Mouse (Mus musculus) WW6 (cell line): ENCODE data around the gene Galns.
A peak's percentile ranks its signal among the peaks of the same experiment; 100 is the strongest.

Experiments used
- DNase-seq: peaks from one replicate; pipeline ENCODE4 v3.0.0-alpha.2; 2013; ENCODE audit warnings: low read depth, low spot score

Gene Galns

DNA sequence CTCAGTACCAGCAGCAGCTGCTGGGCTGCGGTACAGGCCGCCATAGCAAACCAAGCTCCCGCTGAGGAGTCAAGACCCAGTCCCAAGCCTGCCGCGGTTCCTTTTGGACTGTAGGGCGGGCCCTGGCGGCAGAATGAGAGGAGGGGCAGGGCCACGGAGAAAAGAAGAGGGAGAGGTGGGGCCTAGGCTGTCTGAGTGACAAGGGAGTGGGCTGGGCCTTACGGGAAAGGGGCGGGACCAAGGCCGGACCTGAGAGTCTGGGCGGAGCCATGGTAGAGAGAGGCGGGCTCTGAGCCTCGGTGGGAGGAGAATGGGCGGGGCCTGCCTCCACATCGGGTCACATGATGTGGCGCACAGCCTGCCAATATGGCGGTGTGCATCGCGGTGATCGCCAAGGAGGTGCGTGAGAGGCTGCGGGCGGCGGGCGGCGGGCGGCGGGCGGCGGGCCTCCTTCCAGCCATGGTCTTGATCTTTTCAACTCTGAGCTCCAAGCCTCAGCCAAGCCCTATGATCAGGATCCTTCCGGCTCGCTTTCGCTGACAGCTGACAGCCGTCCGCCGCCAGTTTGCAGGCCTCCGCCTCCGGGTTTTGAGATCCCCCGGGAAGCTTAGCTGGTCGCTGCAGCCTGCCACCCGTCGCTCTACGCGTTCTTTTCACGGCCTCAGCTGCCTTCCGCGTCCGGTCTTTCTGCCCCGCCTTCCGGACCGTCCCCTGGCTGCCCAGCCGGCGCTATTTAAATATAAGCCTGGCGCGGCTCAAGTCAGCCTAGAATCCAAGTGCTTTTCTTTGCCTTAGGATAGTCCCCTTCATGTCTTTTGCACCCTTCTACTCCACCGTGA, at the start of gene Galns, which contains the start of gene Trappc2l:
Galns (minus strand) TSS at position 169 of the 839 bp plus-strand sequence.
Trappc2l (plus strand) TSS at position 346 of the 839 bp plus-strand sequence.
- peak; percentile 97 for DNase-seq

DNA sequence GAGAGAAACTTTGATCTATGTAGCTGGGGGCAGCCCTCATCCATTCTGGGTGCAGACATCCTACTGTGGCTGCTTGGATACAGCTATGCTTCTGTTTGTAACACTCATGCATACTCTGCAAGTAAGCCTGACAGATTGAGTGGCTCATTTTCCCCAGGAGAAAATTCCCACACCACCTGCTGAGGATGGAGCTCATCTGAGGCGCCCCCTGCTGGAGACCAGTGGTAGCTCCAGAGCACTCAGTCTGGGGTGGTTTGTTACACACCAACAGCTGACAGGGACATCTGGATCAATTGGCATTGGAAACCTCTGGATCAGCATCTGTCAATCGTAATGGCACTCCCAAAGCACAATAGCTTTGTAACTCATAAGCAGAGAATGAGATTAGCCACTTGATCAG, 48.8 kb upstream of the Galns start:
- DNase-seq, result no peak

DNA sequence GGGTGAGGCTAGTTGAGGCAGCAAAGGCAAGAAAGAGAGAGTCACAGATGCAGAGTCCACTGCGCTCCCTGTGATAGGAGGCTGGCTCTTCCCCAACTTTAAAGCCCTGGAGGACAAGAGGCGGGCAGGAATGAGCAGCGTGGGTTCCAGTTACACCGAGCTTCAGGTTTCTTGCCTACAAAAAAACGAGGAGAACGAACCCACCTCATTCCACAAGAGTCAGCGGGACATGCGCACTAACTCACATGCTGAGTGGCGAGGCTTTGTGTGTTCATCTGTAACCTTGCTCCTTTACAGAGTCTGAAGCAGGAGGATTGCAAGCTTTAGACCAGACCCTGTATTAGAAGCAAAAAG, 47.5 kb upstream of the Galns start:
- no peak for DNase-seq

DNA sequence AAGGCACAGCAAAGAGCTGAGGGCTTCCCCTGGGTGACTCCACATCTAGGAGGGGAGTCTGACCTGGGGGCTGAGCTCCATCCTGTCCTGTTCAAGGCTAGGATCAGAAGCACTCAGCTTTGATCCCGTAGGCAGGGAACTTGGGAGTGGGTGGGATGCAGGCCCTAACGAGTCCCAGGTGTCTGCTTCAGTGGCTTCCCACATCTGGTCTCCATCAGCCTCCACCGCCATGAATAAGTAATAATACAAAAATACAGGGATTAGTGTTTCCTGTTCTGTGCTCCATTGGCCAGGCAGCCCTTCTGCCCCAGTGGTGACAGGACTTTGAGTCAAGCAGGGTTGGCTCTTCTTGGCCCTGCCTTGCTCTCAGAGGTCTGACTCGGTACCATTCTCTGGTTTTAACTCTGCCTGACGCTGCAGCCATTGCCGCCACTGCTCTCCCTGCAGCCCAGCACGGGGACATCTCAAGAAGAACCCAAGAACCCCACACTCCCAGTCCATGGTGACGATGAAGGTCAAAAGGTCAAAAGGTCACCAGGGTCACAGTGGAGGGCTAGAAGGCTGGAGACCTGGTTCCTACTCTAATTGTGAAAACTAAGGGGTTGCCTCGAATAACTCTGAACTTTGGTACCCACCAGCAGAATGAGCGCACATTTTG, 47.0 kb upstream of the Galns start:
- DNase-seq, result no peak

DNA sequence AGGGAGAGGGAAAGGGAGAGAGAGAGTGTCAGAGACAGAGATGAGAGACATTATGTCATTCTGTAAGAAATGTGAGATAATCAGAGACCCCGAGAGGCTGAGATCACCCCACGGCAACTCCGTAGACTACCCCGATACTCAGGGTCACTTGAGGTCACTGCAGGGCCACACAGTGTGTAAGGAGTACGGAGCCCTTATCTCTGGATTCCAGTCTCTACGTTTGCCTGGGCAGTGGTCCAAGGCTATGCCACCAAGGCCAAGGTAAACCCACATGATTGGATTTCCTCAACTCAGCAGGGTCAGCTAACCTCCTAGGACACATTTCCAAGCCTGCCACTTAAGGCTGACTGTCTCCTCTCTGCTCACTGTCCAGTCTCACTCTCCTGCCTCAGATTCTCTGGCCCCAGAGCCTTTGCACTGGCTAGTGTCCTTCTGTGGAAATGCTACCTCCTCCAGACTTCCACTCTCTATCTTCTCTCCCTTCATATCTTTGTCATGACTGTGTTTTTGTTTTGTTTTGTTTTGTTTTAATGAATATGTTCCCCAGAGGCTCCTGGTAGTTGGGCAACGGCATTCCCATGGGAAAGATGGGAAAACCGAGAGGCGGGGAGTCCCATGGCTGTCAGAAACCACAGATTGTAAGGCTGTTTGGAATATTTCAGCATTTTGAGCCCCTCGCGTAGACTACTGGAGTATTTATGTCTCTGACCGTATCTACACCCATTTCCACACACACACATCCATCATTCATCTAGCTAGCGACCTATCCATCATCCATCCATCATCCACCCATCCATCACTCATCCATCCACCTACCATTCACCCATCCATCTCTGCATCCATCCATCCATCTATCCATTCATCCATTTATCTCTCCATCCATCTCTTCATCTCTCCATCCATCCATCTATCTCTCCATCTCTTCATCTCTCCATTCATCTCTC, 45.1 kb upstream of the Galns start:
- no peak for DNase-seq

DNA sequence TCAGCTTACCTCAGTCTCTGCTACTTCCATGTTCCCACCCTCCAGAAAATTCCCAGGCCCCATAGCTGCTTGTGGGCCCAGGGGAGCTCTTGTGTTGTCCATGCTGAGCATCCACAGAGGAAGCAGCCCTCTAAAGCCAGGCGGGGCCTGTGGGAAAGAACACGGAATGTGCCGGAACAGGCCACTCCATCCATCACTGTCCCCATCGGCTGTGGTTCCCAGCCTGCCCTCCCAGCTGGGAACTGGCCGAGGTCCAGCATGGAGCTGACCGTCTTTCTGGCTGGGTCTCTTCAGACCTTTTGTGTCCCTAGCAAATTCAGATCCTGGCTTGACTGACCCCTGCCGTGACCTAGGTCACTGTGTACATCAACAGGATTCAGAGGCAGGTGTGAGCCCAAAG, 43.5 kb upstream of the Galns start:
- DNase-seq, result no peak

DNA sequence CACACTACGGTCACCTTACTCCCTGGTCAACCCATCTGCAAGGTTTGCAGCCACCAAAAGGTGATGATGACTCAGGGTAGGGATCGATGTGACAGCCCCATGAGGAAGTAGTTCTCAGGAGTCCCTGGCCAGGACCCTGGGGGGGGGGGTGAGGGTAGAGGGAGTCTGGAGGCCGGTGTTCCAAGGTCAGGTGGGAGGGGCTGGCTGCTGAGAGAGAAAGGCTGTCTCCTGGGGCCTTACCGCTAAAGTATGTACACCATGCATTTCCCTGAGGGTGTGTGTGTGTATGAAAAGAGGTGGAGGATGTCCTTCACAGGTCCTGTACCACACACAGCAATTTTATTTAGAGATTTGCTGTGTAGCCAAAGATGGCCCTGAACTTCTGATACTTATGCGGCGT, 41.4 kb upstream of the Galns start:
- no peak for DNase-seq

DNA sequence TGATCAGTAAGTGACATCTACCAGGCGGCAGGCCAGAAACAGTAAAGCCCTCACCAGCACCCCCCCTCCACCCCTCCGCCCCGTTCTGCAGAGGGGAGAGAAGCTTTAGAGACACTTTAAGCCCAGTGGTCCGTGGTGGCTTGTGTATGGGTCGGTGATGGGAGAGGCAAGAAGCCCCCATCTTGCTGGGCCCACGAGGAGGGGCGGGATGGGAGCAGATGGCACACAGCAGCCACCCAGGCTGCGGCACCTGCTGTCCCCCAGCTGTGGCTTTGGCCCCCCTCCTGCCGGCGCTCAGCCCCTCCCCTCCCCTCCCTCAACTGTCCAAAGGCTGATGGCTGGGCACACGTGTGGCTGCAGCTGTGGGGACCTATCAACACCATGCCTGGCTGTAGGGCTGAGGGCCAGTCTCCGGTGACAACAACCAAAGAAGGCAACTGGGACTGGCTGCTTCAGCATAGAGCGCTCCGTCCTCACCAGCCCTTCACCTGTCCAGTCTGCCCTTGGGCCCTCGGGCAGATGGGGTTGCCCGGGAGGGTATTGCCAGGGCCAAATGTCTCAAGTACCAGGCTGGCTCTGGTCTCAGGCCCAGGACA, 40.2 kb upstream of the Galns start:
- no peak for DNase-seq

DNA sequence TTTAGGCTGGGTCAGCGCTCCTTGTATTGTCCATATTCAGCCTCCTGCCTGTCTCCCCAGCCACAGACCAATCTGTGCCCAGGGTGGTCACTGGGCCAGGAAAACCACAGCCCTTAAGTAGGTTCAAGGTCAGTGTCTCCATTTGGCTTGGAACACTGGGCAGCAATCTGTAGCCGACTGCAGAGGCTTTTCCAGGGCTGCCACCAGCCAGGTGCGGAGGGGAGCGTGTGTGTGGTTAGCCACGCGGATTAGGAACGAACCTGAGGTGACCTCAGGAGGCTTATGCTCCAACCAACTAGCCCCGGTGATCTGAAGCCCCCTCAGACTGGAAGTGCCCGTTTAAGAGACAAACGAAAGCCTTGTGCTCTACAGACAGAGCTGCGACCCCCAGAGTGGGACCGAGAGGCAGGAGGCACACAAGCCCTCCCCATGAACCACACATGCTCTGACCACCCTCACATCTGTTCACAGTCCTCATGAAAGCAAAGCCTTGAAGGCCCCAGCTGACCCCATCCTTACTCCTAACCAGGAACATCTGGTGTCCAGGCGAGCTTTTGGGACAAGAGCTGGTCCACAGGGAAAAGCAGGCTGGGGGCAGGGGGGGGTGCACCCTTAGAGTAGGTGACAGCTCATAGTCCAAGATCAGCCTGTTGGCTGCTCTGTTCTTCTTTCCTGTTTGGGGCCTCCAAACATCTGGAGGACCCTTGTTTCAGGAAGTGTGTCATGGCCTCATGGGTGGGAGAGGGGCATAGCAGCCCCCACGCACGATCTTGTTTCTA, 37.1 kb upstream of the Galns start:
- DNase-seq, result no peak

DNA sequence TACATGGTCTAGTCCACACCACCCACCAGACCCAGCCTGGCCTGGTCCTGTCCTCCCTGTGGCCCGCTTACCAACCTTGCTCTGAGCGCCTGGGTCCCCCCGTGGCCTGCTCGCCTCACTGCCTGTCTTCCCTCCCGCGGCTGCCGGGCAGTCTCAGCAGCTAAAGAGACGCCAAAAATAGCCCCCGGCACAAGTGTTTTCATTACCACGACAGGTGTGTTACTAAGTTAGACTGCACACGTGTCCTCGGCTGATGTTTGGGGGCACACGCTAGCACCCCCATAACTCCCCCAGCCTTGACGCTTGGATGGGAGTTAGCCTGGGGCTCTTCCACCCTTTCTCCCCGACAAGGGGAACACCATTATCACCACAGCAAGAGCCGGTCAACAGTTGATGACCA, 35.1 kb upstream of the Galns start:
- DNase-seq, result no peak

DNA sequence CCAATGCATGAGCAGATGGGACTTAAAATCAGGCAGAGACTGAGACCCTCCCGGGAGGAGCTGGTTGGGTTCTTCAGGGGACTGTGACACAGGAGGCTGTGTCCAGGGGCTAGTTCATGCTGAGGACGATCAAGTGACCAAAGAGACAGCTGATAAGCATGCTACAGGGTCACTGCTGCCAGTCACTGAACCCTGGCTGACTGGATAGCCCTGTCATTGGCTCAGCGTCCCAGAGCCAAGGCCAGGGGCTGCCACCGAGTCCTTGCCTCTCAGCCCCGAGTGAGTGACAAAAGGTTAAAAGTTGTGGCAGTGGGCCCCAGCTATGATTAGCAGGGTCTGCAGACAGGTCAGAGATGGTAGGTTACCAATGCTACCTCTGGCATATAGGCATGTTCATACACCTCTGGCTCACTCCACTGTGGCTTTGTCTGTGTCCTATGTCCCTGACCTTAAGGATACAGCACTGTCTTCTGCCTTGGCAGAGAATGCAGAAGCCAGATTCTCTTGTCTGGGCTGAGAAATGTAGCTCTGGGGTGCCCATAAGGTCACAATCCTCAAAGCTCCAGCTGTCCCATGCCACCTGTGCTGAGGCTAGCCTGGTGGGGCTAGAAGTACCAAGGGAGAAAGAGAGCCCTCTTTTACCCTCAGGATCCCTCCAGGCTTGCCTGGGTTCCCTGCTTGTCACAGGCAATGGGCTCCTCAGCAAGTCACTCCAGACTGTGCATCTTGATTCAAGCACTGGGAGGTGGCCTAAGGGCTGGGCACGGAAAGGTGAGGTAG, 33.1 kb upstream of the Galns start:
- no peak for DNase-seq

DNA sequence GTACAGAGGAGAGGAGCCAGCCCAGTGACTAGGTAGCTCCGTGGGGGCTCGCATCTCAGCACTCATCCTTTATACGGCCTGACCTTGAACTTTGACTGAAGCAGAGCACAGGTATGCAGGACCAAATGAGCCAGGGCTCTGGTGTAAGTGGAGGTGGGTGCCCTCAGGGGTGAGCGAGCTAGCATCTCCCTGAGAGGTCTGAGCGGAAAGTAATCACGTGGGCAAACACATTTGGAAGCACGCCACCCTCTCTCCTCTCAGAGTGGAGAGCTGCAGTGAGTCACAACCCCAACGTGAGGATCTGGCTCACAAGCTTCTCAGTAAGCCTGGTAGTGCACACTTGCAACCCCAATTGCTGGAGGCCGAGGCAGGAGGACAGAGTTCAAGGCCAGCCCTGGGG, 30.8 kb upstream of the Galns start:
- DNase-seq, result no peak

DNA sequence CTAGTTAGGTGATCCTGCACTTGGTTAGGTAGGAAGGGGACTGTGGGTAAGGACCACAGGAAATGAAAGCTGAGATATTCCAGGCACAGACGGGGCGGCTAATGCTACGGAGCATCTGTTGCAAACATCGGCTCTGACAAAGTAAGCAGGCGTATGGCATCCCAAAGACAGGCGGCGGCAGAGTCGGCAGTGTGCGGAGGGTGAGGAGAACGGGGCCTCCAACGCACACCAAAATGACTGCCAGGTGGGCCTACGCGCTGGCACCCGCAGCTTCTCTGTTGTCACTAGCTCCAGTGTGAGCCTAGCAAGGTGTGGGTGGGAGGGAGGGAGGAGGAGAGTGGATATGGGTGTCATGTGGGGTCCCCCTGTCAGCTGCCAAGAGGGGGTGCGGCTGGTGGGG, 30.1 kb upstream of the Galns start:
- DNase-seq, result no peak

DNA sequence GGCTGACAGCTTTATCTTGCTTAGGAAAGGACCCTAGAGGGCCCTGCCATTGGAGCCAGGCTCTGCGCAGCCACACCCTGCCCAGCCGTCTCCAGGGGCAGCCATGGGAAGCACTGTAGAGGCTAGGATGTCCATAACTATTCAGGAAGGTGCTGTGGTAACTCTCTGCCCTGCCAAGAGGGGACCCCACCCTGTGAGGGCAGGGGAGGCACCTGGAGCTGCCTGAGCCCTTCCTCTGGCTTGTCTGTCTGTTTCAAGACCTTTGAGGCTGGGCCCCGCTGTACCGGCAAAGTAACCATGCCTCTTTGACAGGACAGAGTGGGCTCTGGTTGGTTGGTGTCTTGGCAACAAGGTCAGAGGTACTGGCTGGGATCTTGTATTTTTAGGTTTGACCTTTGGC, 29.6 kb upstream of the Galns start:
- no peak for DNase-seq

DNA sequence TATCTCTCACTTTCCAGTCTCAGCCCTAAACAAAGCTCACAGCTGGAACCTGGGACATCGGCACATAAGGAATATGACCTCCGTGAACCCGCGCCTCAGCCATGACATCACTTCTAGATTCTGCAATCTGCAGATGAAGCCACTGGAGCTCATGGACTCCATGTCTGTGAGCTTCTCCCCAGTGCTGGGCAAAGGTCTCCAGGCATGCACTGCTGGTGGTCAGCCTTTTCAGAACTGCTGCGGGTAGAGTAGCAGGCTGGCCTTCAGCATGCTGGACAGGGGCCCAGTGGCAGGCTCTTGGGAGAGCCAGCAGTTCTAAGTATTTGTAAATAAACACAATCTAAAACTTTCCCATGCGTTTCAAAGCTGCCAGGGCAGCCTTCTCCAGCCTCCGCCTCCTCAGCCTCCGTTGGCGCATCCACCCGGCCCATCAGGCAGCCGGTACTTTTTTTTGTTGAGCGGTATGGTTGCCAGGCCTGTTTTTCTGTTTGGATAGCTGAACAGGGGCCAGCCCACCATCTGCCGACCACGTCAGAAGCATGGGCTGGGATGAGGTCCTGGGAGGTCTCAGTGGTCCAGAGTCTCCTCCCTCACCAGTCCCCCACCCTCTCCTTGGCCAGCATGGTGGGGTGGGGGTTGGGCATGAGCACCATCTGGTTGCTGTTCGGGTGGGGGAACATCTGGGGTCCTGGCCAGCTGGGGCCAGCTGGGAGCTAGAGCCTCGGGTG, 28.4 kb upstream of the Galns start:
- no peak for DNase-seq

DNA sequence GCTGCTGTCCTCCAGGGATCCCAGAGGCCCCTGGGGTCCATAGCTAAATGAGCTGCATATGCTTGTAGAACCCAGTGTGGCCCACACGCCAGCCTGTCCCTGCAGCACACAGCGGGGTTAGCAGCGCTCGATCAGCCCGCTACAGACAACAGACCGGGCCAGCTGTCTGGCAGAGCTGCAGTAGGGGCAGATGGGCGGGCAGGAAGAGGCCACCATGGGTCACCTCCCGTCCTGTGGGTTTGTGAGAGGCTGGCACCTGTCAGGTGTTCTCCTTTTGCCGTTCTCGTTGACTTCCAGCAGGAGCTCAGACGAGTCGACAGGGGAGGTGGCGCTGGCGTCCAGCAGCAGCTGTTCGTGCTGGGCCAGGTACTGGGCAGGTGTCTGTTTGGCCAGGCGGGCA, 27.3 kb upstream of the Galns start:
- DNase-seq, result no peak

DNA sequence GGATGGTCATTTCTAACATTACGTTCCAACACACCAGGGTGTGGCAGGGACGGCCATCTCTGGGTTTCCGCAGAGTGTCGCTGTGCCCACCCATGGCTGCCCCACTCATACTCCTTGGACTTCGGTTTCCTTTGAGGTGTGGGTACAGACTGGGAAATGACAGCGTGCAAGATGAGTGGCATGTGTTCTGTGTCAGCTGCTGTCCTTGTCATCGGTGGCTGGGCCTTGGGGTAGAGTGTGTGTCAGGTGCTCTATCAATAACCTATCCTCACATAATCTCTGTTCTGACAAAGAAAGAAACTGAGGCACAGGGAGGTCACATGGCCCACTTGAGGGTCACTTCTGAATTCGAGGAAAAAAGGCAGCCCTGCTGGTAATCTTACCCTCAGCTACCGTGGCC, 26.0 kb upstream of the Galns start:
- DNase-seq, result no peak

DNA sequence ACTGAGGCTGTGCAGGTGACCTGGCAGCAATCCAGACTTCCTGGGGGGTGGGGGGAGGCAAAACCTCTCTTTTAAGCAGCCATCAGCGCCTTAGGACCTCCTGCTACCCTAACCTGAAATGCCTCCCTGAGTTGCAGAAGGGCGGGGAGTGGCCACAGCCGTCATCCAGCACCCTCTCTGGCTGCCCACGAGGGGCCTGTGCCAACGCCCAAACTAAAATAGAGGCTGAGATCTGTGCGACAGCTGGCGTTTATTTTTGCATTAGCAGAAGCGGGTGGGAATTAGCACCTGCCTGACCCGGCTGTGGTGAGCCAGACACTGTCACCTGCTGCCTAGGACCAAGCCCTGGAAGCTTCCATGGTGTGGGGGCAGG, 25.5 kb upstream of the Galns start:
- no peak for DNase-seq
